Mouse (Mus musculus): ENCODE results near the gene Mettl6.

- TF ChIP-seq CTCF (conservative IDR thresholded peaks at IDR 0.05; ENCODE audit: insufficient read depth, insufficient read length, low read depth, low read length) (no peak), POLR2A (IDR thresholded peaks at IDR 0.05; ENCODE audit: low read depth, low read length) (no peak)
These were observed 61.7 kb downstream of the Mettl6 start for GRCm38 (mm10) chr14:31433126-31433525.

Data from kidney, adult 2 months (tissue).